Mouse (Mus musculus): ENCODE data around the gene Crxos. TPM values are rescaled to one million over a fixed set of nuclear protein-coding genes. Genes with fewer than 3 reads are reported as not detected.
"Not testable (repeated sequence)": the region's sequence is repeated elsewhere in the genome, so short reads cannot be mapped to it uniquely, and the experiment has no call there.

The Crxos gene
- polyA plus RNA-seq, 1 experiment from 2014 or later: not detected

- WGBS: 84% methylated on average over 8 of the region's 8 CpGs
- ATAC-seq (replicated peaks; ENCODE audit: low FRiP score): no peak
These were observed 25.7 kb downstream of the Crxos start for GRCm38 (mm10) chr7:15907971-15908590.

GRCm38 (mm10) chr7:15910521-15910920 is 28.1 kb downstream of the Crxos start:
- Histone ChIP-seq H3K9ac (no peak overlapping the region), H3K27me3 (no peaks in the 10 kb centered on the region), H3K4me2 (no peak overlapping the region), H3K4me1 (no peaks in the 10 kb centered on the region), H3K4me3 (replicated peaks) (no peak overlapping the region), H3K27ac (no peak overlapping the region), H3K36me3 (no peaks in the 10 kb centered on the region), H3K9me3 (replicated peaks) (no peaks in the 10 kb centered on the region)
- no peak for ATAC-seq (replicated peaks; ENCODE audit: low FRiP score)
- 68% methylated on average over 5 of the region's 5 CpGs for WGBS

More at GRCm38 (mm10) chr7:15907971-15908590, 25.7 kb downstream of the Crxos start:
- H3K9ac ChIP-seq: no peak overlapping the region
- H3K36me3 ChIP-seq: no peaks in the 10 kb centered on the region
- no peak overlapping the region for H3K4me2 ChIP-seq
- H3K4me3 ChIP-seq (replicated peaks): no peak overlapping the region
- H3K4me1 ChIP-seq: no peaks in the 10 kb centered on the region
- no peaks in the 10 kb centered on the region for H3K9me3 ChIP-seq (replicated peaks)
- no peak overlapping the region for H3K27ac ChIP-seq
- no peaks in the 10 kb centered on the region for H3K27me3 ChIP-seq

- Histone ChIP-seq H3K27me3 (no peaks in the 10 kb centered on the region), H3K9ac (no peak overlapping the region), H3K4me3 (replicated peaks) (no peak overlapping the region), H3K36me3 (peaks cover 8% of the 10 kb centered on the region), H3K4me2 (no peak overlapping the region), H3K4me1 (no peaks in the 10 kb centered on the region), H3K27ac (no peak overlapping the region), H3K9me3 (replicated peaks) (no peaks in the 10 kb centered on the region)
- ATAC-seq (replicated peaks; ENCODE audit: low FRiP score): peak; percentile 82
- under 1% methylated on average over 4 of the region's 4 CpGs for WGBS
These were observed 29.8 kb downstream of the Crxos start for GRCm38 (mm10) chr7:15912183-15912582.

GRCm38 (mm10) chr7:15914252-15914651 is 31.8 kb downstream of the Crxos start:
- Histone ChIP-seq H3K4me3 (replicated peaks) (no peak overlapping the region), H3K27me3 (no peaks in the 10 kb centered on the region), H3K4me1 (no peaks in the 10 kb centered on the region), H3K36me3 (peaks cover 27% of the 10 kb centered on the region), H3K9ac (no peak overlapping the region), H3K27ac (no peak overlapping the region), H3K9me3 (replicated peaks) (no peaks in the 10 kb centered on the region), H3K4me2 (no peak overlapping the region)
- 28% methylated on average over 2 of the region's 2 CpGs for WGBS
- ATAC-seq (replicated peaks; ENCODE audit: low FRiP score): no peak

- Histone ChIP-seq H3K4me3 (replicated peaks) (no peak overlapping the region), H3K4me2 (no peak overlapping the region), H3K4me1 (peaks cover 2% of the 10 kb centered on the region; the same call in 1 of the 2 replicates), H3K9me3 (replicated peaks) (no peaks in the 10 kb centered on the region), H3K9ac (no peak overlapping the region), H3K36me3 (peaks cover 32% of the 10 kb centered on the region), H3K27me3 (no peaks in the 10 kb centered on the region), H3K27ac (no peak overlapping the region)
- 86% methylated on average over 2 of the region's 2 CpGs for WGBS
- no peak for ATAC-seq (replicated peaks; ENCODE audit: low FRiP score)
These were observed 32.3 kb downstream of the Crxos start for GRCm38 (mm10) chr7:15914751-15915150.

GRCm38 (mm10) chr7:15915695-15916094 is 33.3 kb downstream of the Crxos start:
- H3K27ac ChIP-seq; H3K4me2 ChIP-seq; H3K9me3 ChIP-seq (replicated peaks); H3K27me3 ChIP-seq; H3K9ac ChIP-seq; ATAC-seq (replicated peaks; ENCODE audit: low FRiP score); H3K4me3 ChIP-seq (replicated peaks): not testable (repeated sequence)
- H3K36me3 ChIP-seq: peaks cover 39% of the 10 kb centered on the region
- H3K4me1 ChIP-seq: peaks cover 11% of the 10 kb centered on the region
- 95% methylated on average over 4 of the region's 4 CpGs for WGBS

- 84% methylated on average over 3 of the region's 3 CpGs for WGBS
- Histone ChIP-seq H3K9ac (no peak overlapping the region), H3K4me3 (replicated peaks) (no peak overlapping the region), H3K9me3 (replicated peaks) (no peaks in the 10 kb centered on the region), H3K27ac (no peak overlapping the region), H3K4me1 (peaks cover 16% of the 10 kb centered on the region), H3K36me3 (peaks cover 39% of the 10 kb centered on the region), H3K27me3 (no peaks in the 10 kb centered on the region), H3K4me2 (no peak overlapping the region)
- no peak for ATAC-seq (replicated peaks; ENCODE audit: low FRiP score)
These were observed 33.8 kb downstream of the Crxos start for GRCm38 (mm10) chr7:15916134-15916723.

GRCm38 (mm10) chr7:15916996-15917395 is 34.6 kb downstream of the Crxos start:
- H3K9ac ChIP-seq: no peak overlapping the region
- H3K36me3 ChIP-seq: peaks cover 39% of the 10 kb centered on the region
- peaks cover 20% of the 10 kb centered on the region for H3K4me1 ChIP-seq
- no peak for ATAC-seq (replicated peaks; ENCODE audit: low FRiP score)
- H3K4me3 ChIP-seq (replicated peaks): no peak overlapping the region
- WGBS: 87% methylated on average over 4 of the region's 4 CpGs
- no peak overlapping the region for H3K27ac ChIP-seq
- H3K9me3 ChIP-seq (replicated peaks): no peaks in the 10 kb centered on the region
- H3K4me2 ChIP-seq: no peak overlapping the region
- no peaks in the 10 kb centered on the region for H3K27me3 ChIP-seq

- H3K36me3 ChIP-seq: peaks cover 39% of the 10 kb centered on the region
- no peaks in the 10 kb centered on the region for H3K27me3 ChIP-seq
- no peak for ATAC-seq (replicated peaks; ENCODE audit: low FRiP score)
- H3K9me3 ChIP-seq (replicated peaks): no peaks in the 10 kb centered on the region
- H3K4me2 ChIP-seq: no peak overlapping the region
- H3K9ac ChIP-seq: no peak overlapping the region
- no peak overlapping the region for H3K4me3 ChIP-seq (replicated peaks)
- H3K4me1 ChIP-seq: peaks cover 27% of the 10 kb centered on the region
- no peak overlapping the region for H3K27ac ChIP-seq
These were observed 36.0 kb downstream of the Crxos start for GRCm38 (mm10) chr7:15918371-15918770.

GRCm38 (mm10) chr7:15919947-15920346 is 37.5 kb downstream of the Crxos start:
- Histone ChIP-seq H3K36me3 (peaks cover 39% of the 10 kb centered on the region), H3K9me3 (replicated peaks) (no peaks in the 10 kb centered on the region), H3K27ac (no peak overlapping the region), H3K9ac (no peak overlapping the region), H3K4me2 (peak overlapping the region; percentile 83), H3K4me1 (peaks cover 27% of the 10 kb centered on the region), H3K4me3 (replicated peaks) (peak overlapping the region; percentile 74; the same call in 1 of the 2 replicates), H3K27me3 (no peaks in the 10 kb centered on the region)
- WGBS: 94% methylated on average over 9 of the region's 9 CpGs
- no peak for ATAC-seq (replicated peaks; ENCODE audit: low FRiP score)

GRCm38 (mm10) chr7:15920645-15921190 is 38.3 kb downstream of the Crxos start:
- H3K27me3 ChIP-seq: no peaks in the 10 kb centered on the region
- peak overlapping the region; percentile 83 for H3K4me2 ChIP-seq
- H3K4me3 ChIP-seq (replicated peaks): peak overlapping the region; percentile 74
- peaks cover 39% of the 10 kb centered on the region for H3K36me3 ChIP-seq
- WGBS: 86% methylated on average over 6 of the region's 6 CpGs
- H3K9me3 ChIP-seq (replicated peaks): no peaks in the 10 kb centered on the region
- ATAC-seq (replicated peaks; ENCODE audit: low FRiP score): no peak
- H3K9ac ChIP-seq: peak overlapping the region; percentile 77
- H3K4me1 ChIP-seq: peaks cover 27% of the 10 kb centered on the region
- H3K27ac ChIP-seq: no peak overlapping the region

GRCm38 (mm10) chr7:15921796-15922195 is 39.4 kb downstream of the Crxos start:
- Histone ChIP-seq H3K4me3 (replicated peaks) (peak overlapping the region; percentile 74), H3K4me1 (peaks cover 27% of the 10 kb centered on the region), H3K9ac (peak overlapping the region; percentile 77), H3K27ac (peak overlapping the region; percentile 81), H3K27me3 (no peaks in the 10 kb centered on the region), H3K9me3 (replicated peaks) (no peaks in the 10 kb centered on the region), H3K4me2 (peak overlapping the region; percentile 83), H3K36me3 (peaks cover 35% of the 10 kb centered on the region)
- WGBS: 0% methylated on average over 10 of the region's 10 CpGs
- peak; percentile 73 for ATAC-seq (replicated peaks; ENCODE audit: low FRiP score)
